Comparison of ENCODE assay signal across 9 mouse cellular contexts in genomic region chr7:84528796-84529533, GRCm38 (mm10). TPM values are rescaled to one million over a fixed set of nuclear protein-coding genes. Genes with fewer than 3 reads are reported as not detected.
DNase-seq lines count a peak whose midpoint lies in the region; ATAC-seq and TF ChIP-seq lines count a peak whose summit lies in the region.
"Had no signal": no experiment of that assay in that cellular context is flagged by ENCODE, and none has a peak within 500 bp of the region (broad histone marks: within the 10 kb centered on the region; RNA-seq: fewer than 3 reads in every experiment).

Gm2115 (plus strand) TSS chr7:84528954.

- H3K4me2 ChIP-seq in heart, embryonic 14.5 days (ENCODE audit: low read length), result peak within 1 kb of the TSS; percentile 70
- peak within 1 kb of the TSS; percentile 23; the same call in 1 of the 2 replicates for H3K4me2 ChIP-seq in liver, embryonic 15.5 days

- TF ChIP-seq POLR2A in olfactory bulb, adult 2 months (IDR thresholded peaks at IDR 0.05; ENCODE audit: insufficient read depth, low read depth, low read length), result peak; percentile 23; the same call in 1 of the 2 replicates

- no peaks in the 10 kb centered on the region for H3K36me3 ChIP-seq in heart, embryonic 14.5 days (ENCODE audit: control insufficient read depth, insufficient read depth, low read length)
- no peaks in the 10 kb centered on the region for H3K36me3 ChIP-seq in liver, embryonic 15.5 days (replicated peaks)
- H3K36me3 ChIP-seq: G1E had no signal

- H3K9ac ChIP-seq in heart, embryonic 14.5 days (ENCODE audit: low read length), result peak within 1 kb of the TSS; percentile 68
- H3K9ac ChIP-seq in liver, embryonic 15.5 days, result no peak within 1 kb of the TSS

- H3K27me3 ChIP-seq in heart, embryonic 14.5 days (ENCODE audit: control insufficient read depth, insufficient read depth, low read length), result peaks cover 24% of the 10 kb centered on the region
- H3K27me3 ChIP-seq in liver, embryonic 15.5 days, result peaks cover 37% of the 10 kb centered on the region

- WGBS in heart, embryonic 14.5 days, result 2% methylated on average over 52 of the region's 52 CpGs
- 1% methylated on average over 52 of the region's 52 CpGs for WGBS in liver, embryonic 15.5 days (ENCODE audit: insufficient replicate concordance)
- WGBS in olfactory bulb, adult 2 months, result 2% methylated on average over 52 of the region's 52 CpGs

- no peak within 1 kb of the TSS for H3K27ac ChIP-seq in heart, embryonic 14.5 days (replicated peaks in 1 of 2; ENCODE audit: control insufficient read depth in 1 of 2, insufficient read depth in 1 of 2, low read depth in 2 of 2, low read length in 2 of 2)
- no peak within 1 kb of the TSS for H3K27ac ChIP-seq in liver, embryonic 15.5 days (replicated peaks)
- no peak within 1 kb of the TSS for H3K27ac ChIP-seq in olfactory bulb, adult 2 months (ENCODE audit: insufficient read depth, low read depth, low read length)

- peak within 1 kb of the TSS; percentile 50 to 54 for H3K4me3 ChIP-seq in heart, embryonic 14.5 days (ENCODE audit: control insufficient read depth in 1 of 2, insufficient read depth in 1 of 2, low read depth in 1 of 2, low read length in 2 of 2)
- no peak within 1 kb of the TSS for H3K4me3 ChIP-seq in liver, embryonic 15.5 days (replicated peaks)
- peak within 1 kb of the TSS; percentile 41 for H3K4me3 ChIP-seq in olfactory bulb, adult 2 months (ENCODE audit: insufficient read depth, low read depth, low read length)

- TF ChIP-seq CTCF in olfactory bulb, adult 2 months (IDR thresholded peaks at IDR 0.05; ENCODE audit: insufficient read depth, low read depth, low read length), result no peak

- peaks cover 0 to 2% of the 10 kb centered on the region in 2 experiments; a peak in 1 of 4 replicates for H3K4me1 ChIP-seq in heart, embryonic 14.5 days (ENCODE audit: control insufficient read depth in 2 of 2, insufficient read depth in 2 of 2, low read length in 2 of 2)
- no peaks in the 10 kb centered on the region for H3K4me1 ChIP-seq in liver, embryonic 15.5 days (replicated peaks)
- peaks cover 5% of the 10 kb centered on the region; the same call in 1 of the 2 replicates for H3K4me1 ChIP-seq in olfactory bulb, adult 2 months (ENCODE audit: control insufficient read depth, insufficient read depth, low read length)

- ATAC-seq in heart, embryonic 14.5 days (ENCODE audit: insufficient number of reproducible peaks, insufficient read depth, low FRiP score, low read depth), result peak; percentile 71
- ATAC-seq in liver, embryonic 15.5 days (ENCODE audit: insufficient read depth), result no peak

- no peaks in the 10 kb centered on the region for H3K9me3 ChIP-seq in heart, embryonic 14.5 days (ENCODE audit: control insufficient read depth, low read length)
- H3K9me3 ChIP-seq in liver, embryonic 15.5 days (replicated peaks), result no peaks in the 10 kb centered on the region
- H3K9me3 ChIP-seq: G1E had no signal

- peak; percentile 21 to 22 for DNase-seq in gastrocnemius, postnatal 4 days (ENCODE audit: low spot score in 2 of 2)
- DNase-seq in gastrocnemius, adult 8-10 months (ENCODE audit: low spot score in 2 of 2), result no peak
- DNase-seq in cerebellum, postnatal 36 days, result peak; percentile 37 to 49
- DNase-seq in kidney, postnatal 10 days, result peak; percentile 65
- no peak for DNase-seq in spleen, postnatal 10 days (ENCODE audit: low spot score in 2 of 2)

RNA-seq across cellular contexts. Expression of gene Gm2115, which starts in this region (rescaled TPM):
- 1 to 10 TPM in 1 of 2 experiments, under 1 TPM in 1; 0.96 to 1.4 TPM for total RNA-seq in gastrocnemius, postnatal 4 days (2021)
- under 1 TPM; 0.07 to 0.16 (median 0.13) TPM for total RNA-seq in gastrocnemius, adult 8-10 months (2022)
- 0.20 and 0.27 TPM in 2 replicates for polyA plus RNA-seq in heart, embryonic 14.5 days (2014; fragmentation: Nextera tagmentation; extraction: Ambion mirVana)
- polyA plus RNA-seq in liver, embryonic 15.5 days (2015; fragmentation: Nextera tagmentation; extraction: Ambion mirVana), result 0.02 and 0.06 TPM in 2 replicates
- polyA plus RNA-seq in olfactory bulb, adult 2 months (2012; ENCODE audit: insufficient read depth, insufficient read length, low replicate concordance, missing spikeins), result not detected in 2 replicates
- polyA plus RNA-seq: G1E had no signal

Comparison
In these comparisons a context has a peak if more than half of its experiments do, and no peak if none do; other contexts are left out.
1. DNase-seq: peak in gastrocnemius, postnatal 4 days (2 of 2), cerebellum, postnatal 36 days (2 of 2) and kidney, postnatal 10 days (single experiment); none in gastrocnemius, adult 8-10 months (0 of 2) and spleen, postnatal 10 days (0 of 2).
2. Peak in ATAC-seq, H3K4me3 ChIP-seq, H3K9ac ChIP-seq and H3K4me2 ChIP-seq in heart, embryonic 14.5 days; RNA of the gene not detected or under 1 TPM.